In genomic region chr3:113080704-113081103, GRCm38 (mm10) we compare ENCODE assay signal across 8 mouse cellular contexts.
A peak's percentile ranks its signal among the peaks of the same experiment; 100 is the strongest.
DNase-seq lines count a peak whose midpoint lies in the region; ATAC-seq lines count a peak whose summit lies in the region.

No protein-coding gene starts in this region.

- H3K4me2 ChIP-seq in neural tube, embryonic 15.5 days: no peak overlapping the region
- no peak overlapping the region for H3K4me2 ChIP-seq in limb, embryonic 11.5 days (ENCODE audit: low read depth, severe bottlenecking)

- no peaks in the 10 kb centered on the region for H3K36me3 ChIP-seq in neural tube, embryonic 15.5 days
- H3K36me3 ChIP-seq in limb, embryonic 11.5 days (ENCODE audit: control insufficient read depth, insufficient read depth, low read length): no peaks in the 10 kb centered on the region

- no peaks in the 10 kb centered on the region for H3K4me1 ChIP-seq in neural tube, embryonic 15.5 days
- H3K4me1 ChIP-seq in limb, embryonic 11.5 days (ENCODE audit: control insufficient read depth, insufficient read depth, low read length): no peaks in the 10 kb centered on the region

- H3K27ac ChIP-seq in neural tube, embryonic 15.5 days (replicated peaks): no peak overlapping the region
- no peak overlapping the region for H3K27ac ChIP-seq in limb, embryonic 11.5 days (replicated peaks; ENCODE audit: low read depth, low read length)

- no peak overlapping the region for H3K4me3 ChIP-seq in neural tube, embryonic 15.5 days (replicated peaks)
- H3K4me3 ChIP-seq in limb, embryonic 11.5 days (ENCODE audit: low read depth, low read length): no peak overlapping the region

- peak; percentile 11 to 22 for DNase-seq in cerebellum, adult 18-20 months
- peak; percentile 57 for DNase-seq in neural tube, embryonic 10.5 days (ENCODE audit: extremely low spot score, low spot score)
- DNase-seq in cerebellum, postnatal 25 days: peak; percentile 6 to 65
- DNase-seq in limb, embryonic 11.5 days (ENCODE audit: low spot score): peak; percentile 73

- H3K9ac ChIP-seq in neural tube, embryonic 15.5 days (replicated peaks): no peak overlapping the region
- H3K9ac ChIP-seq in limb, embryonic 11.5 days (ENCODE audit: low read length): no peak overlapping the region

- 0 out of 2 replicates have a peak, but pooled peaks cover 2% of the 10 kb centered on the region for H3K27me3 ChIP-seq in neural tube, embryonic 15.5 days (replicated peaks)
- no peaks in the 10 kb centered on the region for H3K27me3 ChIP-seq in limb, embryonic 11.5 days (ENCODE audit: control insufficient read depth, insufficient read depth, low read length)

- no peak for ATAC-seq in cerebellum, adult (ENCODE audit: insufficient number of reproducible peaks, low FRiP score, low TSS enrichment)
- no peak for ATAC-seq in neural tube, embryonic 15.5 days (ENCODE audit: low FRiP score)
- ATAC-seq in granulocyte monocyte progenitor cell, adult 5-6 weeks (replicated peaks; ENCODE audit: poor library complexity, severe bottlenecking): peak; percentile 87
- no peak for ATAC-seq in limb, embryonic 11.5 days (ENCODE audit: insufficient number of reproducible peaks, low FRiP score, low TSS enrichment, low read depth)
- no peak for ATAC-seq in activated CD4-positive, CD25-positive, alpha-beta regulatory T cell, adult 4 months

- H3K9me3 ChIP-seq in neural tube, embryonic 15.5 days (replicated peaks): no peaks in the 10 kb centered on the region
- no peaks in the 10 kb centered on the region for H3K9me3 ChIP-seq in limb, embryonic 11.5 days (ENCODE audit: control insufficient read depth, low read length)

- WGBS in neural tube, embryonic 15.5 days: 0% methylated on average over 1 of the region's 1 CpGs
- 0% methylated on average over 1 of the region's 1 CpGs for WGBS in limb, embryonic 11.5 days

Comparison
In these comparisons a context has a peak if more than half of its experiments do, and no peak if none do; other contexts are left out.
1. DNase-seq: peak in every context shown above with its lines; median percentile 73 in limb, embryonic 11.5 days; 57 in neural tube, embryonic 10.5 days; 36 in cerebellum, postnatal 25 days; 16 in cerebellum, adult 18-20 months.